Mouse (Mus musculus) R1 (cell line): ENCODE results near the gene Fam19a3.

Source experiments
- DNase-seq: peaks from one replicate; pipeline ENCODE4 v3.0.0-alpha.2; 2018; ENCODE audit warnings: low read depth, low spot score

Gene Fam19a3

DNA sequence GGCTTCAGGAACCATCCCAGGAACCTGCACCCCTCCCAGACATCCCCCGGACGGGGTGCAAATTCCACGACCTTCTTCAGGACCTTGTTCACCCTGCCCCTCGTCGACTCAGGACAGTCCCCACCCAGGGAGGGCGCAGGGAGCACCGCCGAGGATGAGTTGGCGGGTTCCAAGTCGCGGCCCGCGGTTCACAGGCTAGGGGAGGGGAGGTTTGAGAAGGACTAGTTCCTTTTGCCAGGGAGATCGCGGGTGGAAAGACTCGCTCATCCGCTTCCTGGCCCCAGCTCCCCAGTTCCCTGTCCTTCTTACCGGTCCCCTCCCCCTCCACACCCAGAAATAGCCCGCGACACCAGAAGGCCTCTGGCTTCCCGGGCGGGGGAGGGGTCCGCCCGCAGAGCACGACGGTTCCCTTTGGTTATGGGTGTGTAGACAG, at the start of gene Fam19a3:
Gene Fam19a3, minus strand, starts transcription at position 370 of the 433 bp plus-strand sequence.
- DNase-seq = peak; percentile 59

DNA sequence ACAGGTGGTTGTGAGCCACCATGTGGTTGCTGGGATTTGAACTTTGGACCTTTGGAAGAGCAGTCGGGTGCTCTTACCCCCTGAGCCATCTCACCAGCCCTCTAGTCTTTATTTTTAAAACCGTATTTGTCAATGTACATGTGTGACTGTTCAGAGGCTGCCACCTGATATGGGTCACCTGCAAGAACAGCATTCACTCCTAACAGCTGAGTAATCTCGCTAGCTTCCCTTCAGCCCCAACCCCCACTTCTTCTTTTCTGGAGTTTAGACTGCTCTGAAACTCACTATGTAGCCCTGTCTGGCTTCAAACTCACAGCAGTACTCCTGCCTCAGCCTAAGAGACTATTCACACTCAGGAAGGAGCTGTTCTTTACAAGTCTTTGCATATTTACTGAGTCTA, 40.8 kb upstream of the Fam19a3 start:
- no peak for DNase-seq

DNA sequence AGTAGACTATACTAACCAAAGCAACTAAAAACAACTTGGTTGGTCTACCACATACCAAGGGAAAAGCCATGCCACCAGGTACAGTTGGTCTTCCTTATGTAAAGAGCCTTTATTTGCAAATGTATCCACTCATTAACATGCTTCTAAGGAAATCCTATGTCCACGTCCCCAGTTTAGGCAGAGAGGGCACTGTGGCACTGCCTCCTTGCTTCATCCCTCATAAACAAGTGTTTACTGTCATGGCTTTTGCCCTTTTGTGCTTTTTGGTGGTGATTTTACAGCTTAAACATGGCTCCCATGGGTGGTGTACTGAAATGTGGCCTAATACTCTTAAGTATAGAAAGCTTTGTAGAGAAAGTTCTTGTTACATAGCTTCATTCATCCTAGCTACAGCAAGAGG, 38.8 kb upstream of the Fam19a3 start:
- DNase-seq = no peak

DNA sequence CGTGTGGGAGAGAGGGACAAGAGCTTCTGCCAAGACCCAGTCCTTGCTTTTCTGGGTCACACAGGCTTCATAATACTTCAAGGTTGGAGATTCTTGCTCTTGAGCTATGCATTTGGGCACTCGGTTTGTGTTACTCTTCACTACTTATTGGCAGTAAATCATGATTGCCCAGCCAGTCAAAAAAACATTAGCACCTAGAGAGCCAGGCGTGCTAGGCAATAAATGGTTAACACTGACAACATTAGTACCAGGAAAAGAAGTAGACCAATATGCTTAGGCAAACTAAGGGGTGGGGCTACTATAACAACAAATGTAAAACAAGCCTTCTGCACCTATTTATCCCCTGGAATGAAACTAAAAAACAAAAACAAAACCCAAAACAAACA, 37.1 kb upstream of the Fam19a3 start:
- DNase-seq = no peak

DNA sequence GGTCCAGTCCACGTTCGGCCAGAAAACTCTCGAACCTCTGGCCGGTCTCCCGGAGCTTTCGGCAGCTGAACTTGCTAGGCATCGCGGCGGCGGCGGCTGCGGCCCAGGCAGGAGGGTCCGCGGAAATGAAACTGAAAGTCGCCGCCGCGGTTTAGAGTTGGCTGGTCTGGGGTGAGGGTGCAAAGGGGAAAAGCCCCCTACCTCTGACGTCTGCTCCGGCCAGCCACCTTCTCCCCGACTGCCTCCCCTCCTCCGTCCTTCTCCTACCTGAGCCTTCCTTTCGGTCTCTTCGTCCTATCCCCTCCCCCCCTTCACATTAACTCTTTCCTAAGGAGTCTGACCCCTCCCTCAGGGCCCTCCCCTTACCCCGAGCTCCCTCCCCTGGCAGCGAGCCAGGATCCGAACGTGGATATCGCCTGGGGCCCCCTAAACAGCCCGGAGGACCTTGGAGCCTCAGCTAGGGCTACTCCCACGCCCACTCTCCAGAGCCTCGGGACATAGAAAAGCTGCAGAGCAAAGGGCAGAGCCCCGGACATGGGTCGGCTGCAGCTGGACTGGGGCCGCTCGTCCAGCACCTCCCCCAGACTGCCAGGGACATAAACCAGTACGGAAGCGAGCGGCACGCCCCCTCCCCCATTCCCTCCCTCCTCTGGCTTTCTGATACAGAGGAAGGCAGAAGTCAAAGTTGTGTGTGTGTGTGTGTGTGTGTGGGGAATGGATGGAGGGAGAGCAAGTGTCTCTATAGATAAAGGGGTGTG, 36.5 kb upstream of the Fam19a3 start, which contains the start of gene Mov10:
Gene Mov10, minus strand, starts transcription at position 573 of the 758 bp plus-strand sequence.
- DNase-seq = peak; percentile 93

DNA sequence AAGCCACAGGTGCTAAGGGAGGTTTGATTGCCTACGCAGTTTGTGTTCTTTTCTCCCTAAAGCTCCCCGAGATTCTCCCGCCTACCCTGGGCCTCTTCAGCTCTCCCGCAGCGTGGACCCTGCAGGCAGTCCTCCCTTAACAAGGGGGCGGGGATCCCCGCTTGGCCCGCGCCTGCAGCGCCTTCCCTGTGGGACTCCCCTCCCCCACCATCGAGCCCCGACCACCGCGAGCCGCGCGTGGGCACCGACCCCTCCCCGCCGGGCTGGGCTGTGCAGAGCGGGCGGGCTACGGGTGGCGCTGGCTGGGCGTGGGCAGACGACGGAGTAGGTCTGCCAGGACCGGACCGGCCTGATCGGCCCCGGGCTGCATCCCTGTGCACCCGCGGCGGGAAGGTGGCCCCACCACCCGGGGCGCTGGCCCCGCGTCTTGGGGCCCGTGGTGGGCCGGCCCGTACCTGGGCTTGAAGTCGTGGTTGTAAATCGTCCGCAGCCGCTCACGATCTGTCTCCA, 35.9 kb upstream of the Fam19a3 start:
- peak; percentile 54 for DNase-seq

DNA sequence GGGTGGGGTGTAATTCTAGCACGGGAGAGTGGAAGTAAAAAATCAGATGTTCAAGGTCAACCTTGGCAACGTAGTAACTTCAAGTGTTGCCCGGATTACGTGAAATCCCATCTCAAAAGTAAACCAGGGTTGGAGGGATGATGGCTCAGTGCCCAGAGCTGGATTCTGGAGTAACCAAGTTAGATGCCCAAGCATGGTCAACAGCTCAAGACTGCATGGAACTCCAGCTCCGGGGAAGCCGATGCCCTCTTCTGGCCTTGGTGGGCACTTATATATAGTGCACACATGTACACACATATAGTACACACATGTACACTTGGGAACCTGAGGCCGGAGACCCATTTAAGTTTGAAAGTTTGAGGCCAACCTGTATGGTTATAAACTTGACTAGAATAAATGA, 34.5 kb upstream of the Fam19a3 start:
- DNase-seq = no peak

DNA sequence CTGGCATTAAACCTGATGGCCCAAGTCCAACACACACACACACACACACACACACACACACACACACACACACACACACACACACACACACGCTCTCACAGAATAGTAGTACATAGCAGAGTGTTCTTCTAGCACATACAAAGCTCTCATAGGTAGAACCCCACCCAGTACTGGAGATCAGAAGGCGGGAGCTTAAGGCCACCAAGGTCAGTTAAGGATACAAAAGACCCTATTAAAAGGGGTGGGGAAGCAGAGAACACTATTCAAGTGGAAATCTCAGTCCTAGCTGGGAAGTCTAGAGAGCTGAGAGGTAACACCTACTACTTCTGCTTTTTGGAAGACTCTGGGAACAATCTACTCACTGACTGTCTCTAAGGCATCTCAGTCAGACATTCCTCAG, 33.7 kb upstream of the Fam19a3 start:
- peak; percentile 95 for DNase-seq

DNA sequence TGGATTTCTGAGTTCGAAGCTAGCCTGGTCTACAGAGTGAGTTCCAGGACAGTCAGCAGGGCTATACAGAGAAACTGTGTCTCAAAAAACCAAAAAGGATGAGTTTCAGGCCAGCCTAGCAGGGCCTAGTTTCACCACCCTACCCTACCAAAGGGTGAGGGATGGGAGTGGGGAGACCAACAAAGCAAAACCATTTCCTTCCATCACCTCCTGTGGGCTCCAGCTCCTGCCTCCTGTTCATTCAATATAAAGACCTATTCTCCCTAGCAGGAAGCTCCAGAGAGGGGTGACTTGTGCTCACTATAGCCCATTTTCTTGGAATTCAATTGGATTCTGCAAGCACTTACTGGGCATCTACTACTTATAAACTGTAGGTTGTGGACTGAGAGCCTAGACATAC, 33.1 kb upstream of the Fam19a3 start:
- peak; percentile 68 for DNase-seq

DNA sequence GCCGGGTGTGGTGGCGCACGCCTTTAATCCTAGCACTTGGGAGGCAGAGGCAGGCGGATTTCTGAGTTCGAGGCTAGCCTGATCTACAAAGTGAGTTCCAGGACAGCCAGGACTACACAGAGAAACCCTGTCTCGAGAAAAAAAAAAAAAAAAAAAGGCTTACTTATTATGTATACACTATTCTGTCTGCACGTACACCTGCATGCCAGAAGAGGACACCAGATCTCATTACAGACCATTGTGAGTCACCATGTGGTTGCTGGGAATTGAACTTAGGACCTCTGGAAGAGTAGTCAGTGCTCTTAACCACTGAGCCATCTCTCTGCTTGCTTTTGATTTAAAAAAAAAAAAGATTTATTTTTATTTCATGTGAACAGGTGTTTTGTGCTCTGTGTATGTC, 31.6 kb upstream of the Fam19a3 start:
- DNase-seq = peak; percentile 43

DNA sequence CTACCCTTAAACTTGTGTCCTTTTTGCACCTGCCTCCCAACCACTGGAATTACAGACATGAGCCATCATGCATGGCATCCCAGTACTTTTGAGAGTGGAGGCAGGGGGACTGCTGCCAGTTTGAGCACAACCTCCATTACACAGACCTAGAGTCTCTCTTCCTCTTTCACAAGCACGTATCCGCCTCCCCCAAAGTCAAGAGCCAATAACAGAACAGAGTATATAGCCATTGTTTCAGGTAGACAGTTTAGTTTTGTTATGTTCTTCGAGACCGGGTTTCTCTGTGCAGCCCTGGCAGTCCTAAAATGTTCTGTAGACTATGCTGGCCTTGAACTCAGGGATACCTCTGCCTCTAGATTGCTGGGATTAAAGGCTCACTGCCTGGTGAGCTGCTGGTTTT, 30.6 kb upstream of the Fam19a3 start:
- peak; percentile 71 for DNase-seq

DNA sequence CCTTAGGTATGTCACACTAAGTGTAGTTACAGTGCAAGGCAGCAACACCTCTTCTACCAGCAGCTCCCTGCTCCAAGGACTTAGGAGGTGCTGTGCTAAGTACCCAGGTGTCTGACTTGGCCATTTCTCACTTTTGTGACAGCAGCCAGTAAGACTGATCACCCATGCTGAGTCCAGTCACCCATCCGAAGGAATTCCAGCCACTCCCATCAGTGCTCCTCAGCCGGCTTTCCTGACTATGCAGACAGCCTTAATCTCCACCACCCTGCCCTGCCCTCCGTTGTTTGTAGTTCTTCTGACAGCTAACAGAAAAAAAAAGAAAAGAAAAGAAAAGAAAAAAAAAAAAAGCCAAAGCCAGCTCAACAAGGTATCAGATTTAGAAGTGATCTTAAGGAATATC, 30.1 kb upstream of the Fam19a3 start:
- peak; percentile 94 for DNase-seq

DNA sequence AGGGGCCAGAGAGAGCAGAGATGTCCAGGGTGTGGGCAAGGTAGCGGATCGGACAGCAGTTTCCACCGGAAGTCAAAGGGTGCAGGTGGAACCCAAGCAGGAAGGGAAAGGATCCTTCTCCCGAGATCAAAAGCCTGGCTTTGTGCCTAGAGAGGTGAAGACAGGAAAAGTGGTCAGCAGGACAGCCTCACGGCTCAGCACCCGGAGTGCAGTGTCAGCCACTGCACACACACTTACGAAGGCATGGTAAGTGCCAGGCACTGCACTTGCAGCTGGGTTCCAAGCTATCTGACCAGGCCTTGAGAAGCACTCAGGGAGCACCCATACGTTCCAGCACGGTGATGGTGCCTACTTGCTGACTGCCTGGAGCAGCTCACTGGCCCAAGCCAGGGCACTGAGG, 23.9 kb upstream of the Fam19a3 start:
- no peak for DNase-seq

DNA sequence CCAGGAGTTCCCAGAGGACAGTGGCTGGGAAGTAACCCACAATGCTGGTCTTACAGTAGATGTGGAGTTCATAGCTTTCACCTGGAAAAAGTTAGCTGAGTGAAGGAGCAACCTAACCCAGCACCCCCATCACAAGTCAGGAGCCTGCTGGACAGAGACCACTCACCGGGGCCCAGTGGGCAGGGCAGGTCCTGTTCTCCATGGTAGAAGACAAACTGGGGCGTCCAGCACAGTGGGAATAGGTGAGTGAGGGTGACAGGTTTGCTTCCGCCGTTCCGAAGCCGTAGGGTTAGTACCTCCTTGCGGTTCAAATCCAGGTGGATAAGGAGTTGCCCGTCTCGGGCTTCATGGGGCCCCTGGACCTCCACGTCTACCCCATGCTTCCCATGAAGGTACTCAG, 22.7 kb upstream of the Fam19a3 start:
- DNase-seq = no peak

DNA sequence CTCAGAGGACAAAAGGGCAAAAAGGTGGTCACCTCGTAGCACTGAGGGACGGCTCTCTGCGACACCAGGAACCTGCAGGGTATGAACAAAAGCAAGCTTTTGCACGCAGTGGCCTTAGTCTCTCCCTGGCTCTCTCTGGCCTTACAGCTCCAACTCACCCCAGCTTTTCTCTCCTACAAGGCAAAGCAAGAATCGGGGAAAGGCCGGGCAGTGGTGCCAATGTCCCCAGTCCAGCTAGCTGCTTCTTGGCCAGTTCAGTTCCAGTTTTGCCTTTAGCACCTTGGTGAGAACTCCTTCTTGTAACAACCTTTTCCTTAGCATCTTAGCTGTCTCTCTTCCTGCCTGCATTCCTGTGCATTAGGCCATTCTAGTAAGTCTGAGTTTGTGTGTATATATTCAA, 19.8 kb upstream of the Fam19a3 start:
- DNase-seq = no peak

DNA sequence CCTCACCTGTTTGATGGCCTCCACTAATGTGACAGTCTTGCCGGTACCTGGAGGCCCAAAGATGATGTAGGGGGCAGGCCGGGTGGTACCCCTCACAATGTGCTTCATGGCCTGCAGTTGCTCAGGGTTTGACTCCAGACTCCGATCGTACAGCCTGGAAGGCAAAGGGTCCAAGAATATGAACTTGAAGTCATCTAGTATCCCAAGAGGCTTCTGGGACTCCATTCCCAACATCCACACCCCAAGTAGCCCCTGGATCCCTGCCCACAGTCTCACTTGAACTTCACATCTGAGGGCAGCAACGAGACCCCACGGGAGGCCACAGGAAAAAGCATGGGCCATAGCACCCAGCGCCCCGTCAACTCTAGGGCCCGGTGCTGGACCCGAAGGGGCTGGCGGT, 19.0 kb upstream of the Fam19a3 start:
- no peak for DNase-seq

DNA sequence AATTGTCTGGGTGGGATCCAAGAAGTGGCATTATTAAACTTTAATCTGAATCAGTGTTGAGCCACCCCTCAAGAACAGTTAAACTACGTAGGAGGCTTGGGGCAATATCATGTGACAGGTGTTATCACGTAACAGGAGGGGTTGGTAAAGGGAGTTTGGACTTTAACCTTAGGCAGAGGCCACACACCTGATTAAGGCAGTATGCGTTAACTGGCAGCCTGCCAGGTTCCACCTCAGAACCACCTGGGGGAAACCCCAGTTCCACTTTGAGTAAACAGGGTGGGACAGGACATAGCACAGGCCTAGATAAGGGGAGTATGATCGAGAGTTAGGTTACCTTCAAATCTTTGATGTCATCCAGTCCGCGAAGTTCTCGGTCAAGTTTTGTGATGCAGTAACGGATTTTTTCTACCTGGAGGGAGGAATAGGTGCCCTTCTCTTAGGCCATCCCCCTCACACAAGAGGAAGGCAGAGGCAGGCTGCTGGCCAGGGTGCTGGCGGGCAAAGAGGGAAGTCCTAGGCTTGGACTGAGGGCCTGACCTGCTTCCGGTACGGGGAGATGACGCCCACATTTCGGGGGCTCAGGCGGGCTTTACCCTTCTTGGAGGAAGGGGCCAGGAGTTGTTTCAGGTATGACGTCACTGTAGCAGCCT, 14.9 kb upstream of the Fam19a3 start:
- peak; percentile 57 for DNase-seq

DNA sequence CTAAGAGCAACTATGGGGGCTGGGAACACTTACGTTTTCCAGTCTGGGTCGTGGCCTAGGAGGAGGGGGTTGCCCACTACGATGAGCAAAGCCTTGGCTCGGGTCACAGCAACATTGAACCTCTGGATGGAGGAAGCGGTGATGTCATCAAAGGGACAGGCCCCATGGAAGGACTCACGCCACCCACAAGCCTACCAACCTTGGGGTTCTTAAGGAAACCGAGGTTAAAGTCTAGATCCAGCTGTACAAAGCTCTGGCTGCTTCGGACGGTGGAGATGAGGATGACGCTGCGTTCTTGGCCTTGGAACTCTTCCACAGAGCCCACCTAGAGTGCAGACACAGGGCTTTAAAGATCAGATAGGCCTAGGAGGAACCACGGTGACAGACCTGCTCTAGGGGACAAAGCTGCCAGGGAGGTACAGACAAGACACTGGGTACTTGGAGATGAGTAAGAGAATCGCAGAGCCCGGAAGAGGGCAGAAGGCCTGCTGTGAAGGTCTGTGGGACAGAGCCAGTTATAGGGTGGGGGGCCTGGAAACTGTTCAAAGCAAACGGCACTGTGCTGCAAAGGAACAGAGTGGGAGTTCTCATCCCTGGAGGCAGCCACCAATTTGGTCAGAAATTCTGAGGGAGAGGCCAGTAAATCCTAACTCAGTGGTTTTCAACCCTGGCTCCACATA, 14.2 kb upstream of the Fam19a3 start:
- DNase-seq = no peak

DNA sequence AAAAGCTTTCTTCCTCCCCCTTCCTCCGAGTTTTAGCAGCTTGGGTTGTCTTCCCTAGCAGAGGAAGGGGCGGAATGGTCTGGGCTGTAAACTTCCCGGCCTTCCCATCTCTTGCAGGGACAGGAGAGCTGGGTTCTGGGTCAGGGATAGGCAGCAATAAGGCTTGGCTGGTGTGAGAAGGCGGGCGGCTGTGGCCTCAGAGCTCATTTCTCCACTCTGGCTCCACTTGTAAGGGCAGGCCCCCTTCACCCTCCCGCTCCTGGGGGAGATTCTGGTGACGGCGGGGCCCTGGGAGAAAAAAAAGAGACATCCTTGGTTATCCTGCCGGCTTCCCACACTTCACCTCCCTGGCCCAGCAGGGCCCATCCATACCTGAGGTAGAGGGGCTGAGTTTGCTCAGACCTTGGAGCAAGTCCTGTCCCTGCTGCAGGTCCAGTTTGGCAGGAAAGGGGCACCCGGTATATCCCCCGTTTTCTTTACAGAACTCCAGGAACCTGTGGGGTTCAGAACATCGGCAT, 13.4 kb upstream of the Fam19a3 start:
- DNase-seq = no peak

DNA sequence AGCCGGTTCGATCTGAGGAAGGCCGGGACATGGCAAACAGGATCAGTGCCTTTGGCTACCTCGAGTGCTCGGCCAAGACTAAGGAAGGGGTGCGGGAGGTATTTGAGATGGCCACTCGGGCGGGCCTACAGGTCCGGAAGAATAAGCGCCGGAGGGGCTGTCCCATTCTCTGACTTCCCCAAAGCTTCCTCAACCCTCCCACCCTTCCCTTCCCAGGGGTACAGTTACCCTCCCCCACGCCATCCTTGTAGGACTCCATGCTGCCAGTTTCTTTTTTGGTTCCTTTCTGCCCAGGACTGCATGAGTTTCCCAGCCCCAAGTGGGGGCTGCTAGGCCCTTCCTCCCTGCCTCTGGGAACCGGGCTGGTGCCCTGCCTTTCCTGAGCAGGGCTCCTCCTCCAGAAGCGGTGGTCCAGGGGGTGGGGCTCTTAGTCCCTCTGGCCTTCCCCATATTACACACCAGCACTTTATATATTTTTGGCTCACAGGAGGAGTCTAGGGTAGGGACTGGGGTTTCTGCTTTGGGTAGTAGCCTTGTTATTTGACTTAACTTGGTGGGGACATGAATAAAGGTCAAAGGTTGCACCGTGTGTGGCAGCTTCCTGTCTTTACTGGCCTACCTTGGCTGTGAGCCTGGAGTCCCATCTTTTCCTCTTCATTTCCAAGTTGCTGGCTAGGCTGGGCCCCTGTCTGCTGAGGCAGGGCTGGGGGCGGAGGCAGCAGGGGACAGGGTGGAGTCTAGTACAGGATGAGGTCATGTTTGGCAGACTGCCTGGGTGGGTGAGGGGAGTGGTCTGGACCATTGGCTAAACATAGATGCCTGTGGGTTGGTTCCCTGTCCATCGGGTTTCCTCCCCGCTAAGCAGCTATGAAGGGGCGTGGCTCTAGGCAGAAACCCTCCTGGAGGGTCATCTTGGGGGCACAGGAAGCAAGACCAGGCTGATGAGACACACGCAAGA, 12.5 kb upstream of the Fam19a3 start:
- peak; percentile 98 for DNase-seq
